Mouse (Mus musculus) lung, postnatal 36 days (tissue): Measurements from ENCODE around the gene 4833427G06Rik.
"Not testable (repeated sequence)": the region's sequence is repeated elsewhere in the genome, so short reads cannot be mapped to it uniquely, and the experiment has no call there.

ENCODE experiments used
- DNase-seq: peaks from one replicate; pipeline ENCODE4 v3.0.0; 2022; ENCODE audit warnings: mixed read lengths

The 4833427G06Rik gene

DNA sequence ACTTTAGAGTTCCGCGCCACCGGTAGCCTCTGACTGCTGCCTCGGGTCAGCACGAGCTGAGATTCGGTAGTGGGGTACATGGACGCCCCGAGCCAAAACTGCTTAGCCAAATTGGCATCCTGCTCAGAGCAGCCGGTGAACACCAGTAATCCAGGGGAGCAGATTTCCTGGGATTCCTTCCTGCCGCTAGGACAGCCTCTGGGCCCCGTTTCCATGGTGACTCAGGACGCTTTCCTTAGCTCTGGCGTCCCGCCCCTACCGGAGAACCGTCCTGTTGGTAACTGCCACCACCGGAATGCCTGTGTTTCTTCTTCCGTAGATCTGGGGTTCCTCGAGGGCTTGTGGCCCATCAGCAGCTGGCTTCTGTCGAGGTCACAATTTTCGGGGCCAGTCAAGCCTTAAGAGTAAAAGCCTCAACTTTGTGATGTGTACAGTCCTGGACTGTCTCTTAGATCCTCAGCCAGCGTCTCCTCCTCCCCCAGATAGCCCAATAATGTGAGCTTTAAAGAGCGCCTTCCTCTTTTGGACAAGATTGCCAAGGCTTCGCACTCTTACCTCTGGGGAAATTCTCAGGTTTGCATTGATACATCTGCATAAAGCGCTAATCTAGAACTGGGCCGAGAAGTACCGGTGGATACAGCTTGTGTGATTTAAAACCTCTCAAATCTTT, at the start of gene 4833427G06Rik:
Gene 4833427G06Rik (minus strand): TSS at position 323 of the 670 bp plus-strand sequence.
- DNase-seq: peak; percentile 42

GRCm38 (mm10) chr9:51147294-51147693, 45.4 kb upstream of the 4833427G06Rik start:
- no peak for DNase-seq

GRCm38 (mm10) chr9:51146496-51146895, 44.6 kb upstream of the 4833427G06Rik start:
- DNase-seq: no peak

DNA sequence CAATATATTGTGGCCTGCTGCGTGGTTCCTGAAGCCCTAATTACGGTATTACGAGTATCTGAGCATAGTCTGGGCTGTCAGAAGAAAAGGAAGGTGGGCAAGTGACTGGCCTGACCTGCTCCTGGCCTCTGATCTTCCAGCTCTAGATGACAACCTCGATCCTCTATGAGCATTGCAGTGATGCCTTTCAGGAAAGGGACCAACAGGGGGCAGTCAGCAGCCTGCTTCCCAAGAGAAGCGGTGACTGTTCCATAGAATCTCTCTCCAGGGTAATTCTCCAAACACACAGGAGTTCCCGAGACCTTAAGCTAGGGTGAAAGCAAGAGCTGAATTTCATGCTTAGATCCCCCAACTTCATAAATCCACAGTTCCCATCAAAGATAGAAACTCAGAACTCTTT, 42.3 kb upstream of the 4833427G06Rik start:
- no peak for DNase-seq

DNA sequence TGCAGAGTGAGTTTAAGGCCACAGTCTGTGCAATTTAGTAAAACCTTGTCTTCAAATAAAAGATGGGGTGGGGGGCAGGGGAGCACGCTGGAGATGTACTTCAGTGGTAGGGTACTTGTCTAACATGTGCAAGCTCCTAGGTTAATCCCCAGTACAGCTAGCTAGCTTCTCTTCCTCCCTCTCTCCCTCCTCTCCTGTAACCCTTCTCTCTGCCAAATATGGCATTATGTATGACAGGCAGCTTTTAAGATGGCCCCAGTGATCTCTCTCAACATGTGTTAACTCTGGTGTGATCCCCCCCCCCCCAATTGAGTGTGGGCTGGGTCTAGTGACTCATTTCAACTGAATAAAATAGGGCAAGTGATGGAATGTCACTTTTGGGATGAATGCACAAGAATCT, 41.6 kb upstream of the 4833427G06Rik start:
- no peak for DNase-seq

DNA sequence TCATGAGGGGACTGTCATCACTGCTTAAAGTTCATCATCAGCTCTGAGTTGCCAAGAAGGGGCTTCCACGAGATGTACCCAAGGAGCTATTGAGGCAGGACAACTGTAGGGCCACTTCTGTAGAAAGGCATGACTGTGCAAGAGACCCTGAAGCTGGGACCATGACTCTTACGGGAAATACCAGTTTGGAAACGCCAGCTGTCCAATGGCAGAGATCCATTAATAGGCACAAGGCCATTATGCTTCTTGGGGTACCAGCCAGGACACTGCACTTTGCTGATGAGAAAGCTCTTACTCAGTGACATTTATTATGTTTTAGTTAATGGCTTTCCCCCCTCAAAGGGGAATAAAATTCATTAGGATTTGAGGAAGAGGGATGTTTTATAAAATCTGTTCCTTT, 38.8 kb upstream of the 4833427G06Rik start:
- no peak for DNase-seq

- not testable (repeated sequence) for DNase-seq
Observed at GRCm38 (mm10) chr9:51139401-51139800, 37.5 kb upstream of the 4833427G06Rik start.

DNA sequence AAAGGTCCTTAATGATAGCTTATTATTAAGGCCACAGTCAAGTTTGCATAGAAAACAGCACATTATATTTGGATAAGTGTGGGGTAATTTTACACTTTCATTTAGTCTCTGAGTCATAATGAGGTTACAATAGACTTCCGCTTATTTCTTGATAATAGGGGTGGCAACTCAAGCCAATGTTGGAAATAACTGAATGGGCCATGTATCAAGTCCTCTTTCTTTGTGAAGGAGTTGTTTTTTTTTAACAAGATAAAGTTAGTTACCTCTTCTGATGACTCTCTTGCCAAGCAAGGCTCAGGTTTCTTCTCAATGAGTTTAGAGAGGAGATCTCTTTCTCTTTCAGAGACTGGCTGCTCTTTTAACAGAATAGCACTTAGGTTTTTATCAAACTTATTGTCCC, 36.4 kb upstream of the 4833427G06Rik start:
- no peak for DNase-seq

DNA sequence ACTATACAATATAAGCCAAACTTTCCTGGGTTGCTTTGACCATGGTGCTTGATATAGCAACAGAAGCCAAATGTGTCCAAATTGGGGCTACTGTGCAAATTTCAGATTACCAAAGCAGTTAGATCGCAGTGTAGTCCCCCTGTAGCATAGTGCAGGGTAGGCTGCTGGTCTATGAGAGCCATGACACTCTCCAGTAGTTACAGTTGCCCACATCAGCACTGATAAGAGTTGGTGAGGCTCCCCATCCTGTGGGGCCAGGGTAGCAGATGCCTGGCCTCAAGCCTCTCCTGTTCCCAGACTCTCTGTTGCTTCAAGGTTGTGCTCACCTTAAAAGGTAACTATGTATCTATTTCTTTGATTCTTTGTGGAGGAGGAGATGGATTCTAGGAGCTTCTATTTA, 36.0 kb upstream of the 4833427G06Rik start:
- no peak for DNase-seq

- no peak for DNase-seq
Observed at GRCm38 (mm10) chr9:51137432-51137831, 35.6 kb upstream of the 4833427G06Rik start.

GRCm38 (mm10) chr9:51136985-51137384, 35.1 kb upstream of the 4833427G06Rik start:
- peak; percentile 48 for DNase-seq

DNA sequence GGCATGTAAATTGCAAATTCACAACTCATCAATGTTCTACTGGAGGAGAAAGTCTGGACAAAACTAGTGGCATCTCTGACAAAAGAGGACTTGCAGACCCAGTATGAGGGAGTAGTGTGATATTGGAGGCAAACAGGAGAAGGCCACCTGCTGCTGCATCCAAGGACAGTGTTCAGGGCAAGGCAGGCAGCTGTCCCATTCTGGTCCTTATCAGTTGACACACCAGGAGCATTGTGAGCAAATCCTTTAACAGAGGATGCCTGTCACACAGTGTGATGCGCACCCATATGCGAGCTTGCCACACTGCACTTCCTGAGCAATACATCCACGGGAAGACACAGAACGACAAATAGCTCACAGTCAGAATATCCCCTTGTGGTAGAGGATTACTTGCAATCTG, 12.9 kb upstream of the 4833427G06Rik start:
- no peak for DNase-seq

- no peak for DNase-seq
Observed at GRCm38 (mm10) chr9:51105751-51106150, 3.9 kb upstream of the 4833427G06Rik start.

GRCm38 (mm10) chr9:51103808-51104514, 2.1 kb upstream of the 4833427G06Rik start:
- peak; percentile 32 for DNase-seq

- peak; percentile 46 for DNase-seq
Observed at GRCm38 (mm10) chr9:51102963-51103807, 1.3 kb upstream of the 4833427G06Rik start.

- no peak for DNase-seq
Observed at GRCm38 (mm10) chr9:51096306-51096705, 5.6 kb downstream of the 4833427G06Rik start.

GRCm38 (mm10) chr9:51093697-51094096, 8.2 kb downstream of the 4833427G06Rik start:
- no peak for DNase-seq

- no peak for DNase-seq
Observed at GRCm38 (mm10) chr9:51081614-51082013, 20.3 kb downstream of the 4833427G06Rik start.

- DNase-seq: peak; percentile 94
Observed at GRCm38 (mm10) chr9:51076979-51077315, 24.9 kb downstream of the 4833427G06Rik start, which contains the start of gene Layn. TSS of gene Layn (minus strand) at chr9:51077094.

DNA sequence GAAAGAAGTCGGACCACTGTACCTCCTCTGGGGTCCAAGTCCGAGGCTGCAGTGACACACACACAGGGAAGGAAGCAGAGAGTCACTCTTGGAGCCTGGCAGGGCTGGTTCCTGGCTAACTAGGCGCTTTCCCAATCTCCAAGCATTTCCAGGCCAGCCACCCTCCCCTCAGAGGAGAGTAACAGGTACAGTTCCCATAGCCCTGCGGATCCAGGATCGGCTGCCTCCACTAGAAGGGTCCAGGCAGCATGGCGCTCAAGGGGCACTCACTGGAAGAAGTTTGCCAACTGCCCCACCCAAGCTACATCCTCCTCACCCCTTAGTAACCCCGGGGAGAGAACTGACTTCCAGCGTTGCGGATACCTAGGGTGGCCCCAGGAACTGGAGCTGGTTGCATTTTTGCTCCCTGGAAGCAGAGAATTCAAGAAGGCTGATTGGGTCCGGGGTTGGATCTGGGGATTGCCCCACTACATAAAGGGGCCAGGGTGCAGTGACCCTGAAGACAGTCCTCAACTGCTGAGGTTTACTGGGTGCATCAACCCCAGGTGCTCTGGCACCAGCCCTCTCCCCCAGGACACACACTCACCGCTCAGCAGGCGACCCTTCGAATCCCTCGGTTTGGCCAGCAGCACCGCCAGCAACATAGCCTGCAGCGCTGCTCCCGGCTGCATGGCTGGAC, 25.4 kb downstream of the 4833427G06Rik start:
- peak; percentile 24 for DNase-seq

- peak; percentile 50 for DNase-seq
Observed at GRCm38 (mm10) chr9:51075780-51076179, 26.1 kb downstream of the 4833427G06Rik start.

DNA sequence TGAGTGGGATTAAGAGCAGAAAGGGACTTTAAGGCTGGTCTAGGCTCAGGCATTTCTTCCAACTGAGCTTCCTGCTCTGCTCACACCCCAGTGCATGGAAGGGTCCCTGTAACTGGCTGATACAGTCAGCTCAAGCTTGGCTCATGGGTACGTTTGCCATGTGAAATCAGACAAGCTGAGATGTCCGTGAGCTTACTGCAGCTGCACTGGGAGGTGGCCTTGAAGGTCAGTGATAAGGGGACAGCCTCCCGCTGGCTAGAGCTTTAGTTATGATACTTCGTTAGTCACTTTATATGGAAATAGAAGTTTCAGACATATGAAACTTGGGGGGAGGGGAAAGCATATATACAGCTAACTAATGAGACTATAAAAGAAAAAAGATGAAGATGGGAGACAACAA, 31.1 kb downstream of the 4833427G06Rik start:
- DNase-seq: no peak

- DNase-seq: no peak
Observed at GRCm38 (mm10) chr9:51068202-51068601, 33.7 kb downstream of the 4833427G06Rik start.
